Mouse (Mus musculus): ENCODE measurements at regions not wholly inside any gene's neighbourhood (a gene's known extent, or its start where the extent isn't known, plus 50 kb on each side); places are given as distances from the start of the nearest gene placed in this dataset.

DNA sequence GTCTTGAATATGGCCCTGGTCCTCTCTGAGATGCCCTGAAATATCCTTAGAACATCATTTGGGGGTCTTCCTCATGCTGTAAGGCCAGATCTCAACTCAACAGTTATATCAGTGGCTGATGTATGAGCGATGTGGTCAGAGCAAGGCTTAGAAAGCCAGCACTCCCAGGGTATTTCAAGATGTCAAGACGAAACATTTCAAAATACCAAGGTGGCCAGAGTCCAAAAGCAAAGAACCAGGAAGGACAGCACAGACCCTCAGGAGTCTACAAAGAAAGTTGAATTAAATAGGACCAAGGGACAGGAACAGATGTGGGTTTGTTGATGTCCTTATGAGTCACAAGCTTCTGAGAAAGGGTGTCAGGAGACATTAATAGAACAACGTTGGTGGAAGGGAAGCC is 55.8 kb upstream of the Cplx2 start:
- no peak for TF ChIP-seq CTCF (IDR thresholded peaks at IDR 0.05; ENCODE audit: insufficient read depth, low read depth, low read length)
- no peak for TF ChIP-seq POLR2A (IDR thresholded peaks at IDR 0.05; ENCODE audit: insufficient read depth, low read depth, low read length)

Measured in olfactory bulb, adult 2 months (tissue).